Mouse (Mus musculus) urinary bladder, adult 18-20 months (tissue): Measurements from ENCODE around the gene Nyap1.
A peak's percentile ranks its signal among the peaks of the same experiment; 100 is the strongest.

Experiments used
- DNase-seq, 2 experiments: peaks; one replicate each; pipeline ENCODE4 v3.0.0; 2022; ENCODE audit warnings: low spot score in 2 of 2, mixed read lengths in 2 of 2

The Nyap1 gene

DNA sequence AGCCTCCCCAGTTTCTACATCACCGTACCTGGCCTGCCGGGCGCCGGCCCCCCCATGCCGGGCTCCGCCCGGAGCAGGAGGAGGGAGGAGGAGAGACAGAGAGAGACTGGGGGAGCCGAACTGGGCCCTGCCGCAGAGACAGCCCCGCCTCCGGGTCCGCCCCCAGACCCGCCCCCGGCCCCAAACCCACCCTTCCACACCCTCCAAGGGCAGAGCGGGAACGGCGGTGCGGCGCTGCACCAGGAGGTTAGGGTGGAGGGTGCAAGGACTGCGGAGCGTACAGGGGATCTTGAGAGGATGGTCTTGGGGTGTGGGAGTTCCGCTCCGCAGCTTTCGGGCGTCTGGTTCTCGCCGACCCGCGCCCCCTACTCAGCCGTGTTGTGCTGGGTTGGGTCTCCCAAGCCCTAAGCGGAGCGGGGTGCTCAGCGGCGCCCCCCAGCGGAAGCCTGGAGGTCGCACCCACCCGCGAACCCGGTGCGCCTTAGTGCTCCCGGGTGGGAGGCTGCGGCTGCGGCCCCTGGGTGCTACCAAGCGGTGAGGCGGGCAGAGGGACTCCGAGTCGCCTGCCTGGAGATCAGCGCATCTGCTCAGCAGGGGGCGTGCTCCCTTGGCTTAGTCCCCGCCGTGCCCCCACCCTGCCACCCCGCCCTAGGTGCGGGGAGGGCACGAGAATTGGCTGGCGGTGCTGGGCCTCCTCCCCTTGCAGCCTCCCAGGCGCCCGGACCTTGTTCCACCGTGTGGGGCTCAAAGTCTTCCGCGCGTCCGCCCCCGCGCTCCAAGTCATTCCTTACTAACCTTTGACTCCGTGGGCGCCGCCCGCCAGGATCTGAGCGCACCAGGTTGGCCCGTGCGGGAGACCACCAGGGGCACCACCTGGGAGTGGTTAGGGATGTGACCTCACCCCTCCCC is at the start of gene Nyap1:
TSS of gene Nyap1 (minus strand) at position 585 of the 909 bp plus-strand sequence.
- DNase-seq: peak; percentile 62 to 81

DNA sequence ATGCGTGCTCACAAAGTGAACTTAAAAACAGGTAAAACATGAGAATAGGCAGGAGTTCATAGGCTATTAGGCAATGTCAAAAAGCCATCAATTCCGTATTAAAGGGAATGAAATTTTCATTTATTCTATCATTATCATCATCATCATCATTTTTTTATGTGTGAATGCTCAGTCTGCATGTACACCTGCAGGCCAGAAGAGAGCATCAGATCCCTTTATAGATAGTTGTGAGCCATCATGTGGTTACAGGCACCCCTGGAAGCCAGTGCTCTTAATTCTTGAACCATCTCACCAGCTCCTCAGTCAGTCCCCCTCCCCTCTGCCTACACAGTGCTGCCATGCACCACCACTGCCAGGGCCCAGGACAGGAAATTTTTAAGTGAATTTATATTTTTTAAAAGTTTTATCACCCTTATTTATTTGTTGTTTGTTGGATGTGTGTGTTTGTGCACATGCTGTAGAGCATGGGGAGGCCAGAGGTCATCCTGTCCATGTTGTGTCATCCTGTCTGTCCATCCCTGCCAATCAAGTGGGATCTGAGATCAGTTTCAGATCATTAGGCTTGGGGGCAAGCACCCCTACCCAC is 47.6 kb upstream of the Nyap1 start:
- DNase-seq: no peak

DNA sequence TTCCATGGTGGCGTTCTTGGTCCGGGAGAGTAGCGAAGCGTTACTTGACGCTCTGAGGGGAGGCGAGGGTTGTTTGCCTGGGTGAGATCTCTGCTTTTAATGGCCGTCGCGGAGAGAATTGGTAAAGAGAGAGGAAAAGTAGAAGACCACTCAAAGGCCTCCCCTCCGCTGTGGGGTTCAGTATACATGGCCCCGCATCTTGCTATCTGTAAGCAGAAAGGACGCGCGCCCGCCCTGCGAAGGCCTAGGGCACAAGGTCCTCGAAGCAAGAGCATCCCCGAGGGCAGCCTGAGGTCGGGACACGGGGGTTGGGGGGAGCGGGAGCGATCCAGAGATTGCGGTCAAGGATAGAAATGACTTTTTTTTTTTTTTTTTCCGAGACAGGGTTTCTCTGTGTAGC is 46.8 kb upstream of the Nyap1 start:
- no peak for DNase-seq

DNA sequence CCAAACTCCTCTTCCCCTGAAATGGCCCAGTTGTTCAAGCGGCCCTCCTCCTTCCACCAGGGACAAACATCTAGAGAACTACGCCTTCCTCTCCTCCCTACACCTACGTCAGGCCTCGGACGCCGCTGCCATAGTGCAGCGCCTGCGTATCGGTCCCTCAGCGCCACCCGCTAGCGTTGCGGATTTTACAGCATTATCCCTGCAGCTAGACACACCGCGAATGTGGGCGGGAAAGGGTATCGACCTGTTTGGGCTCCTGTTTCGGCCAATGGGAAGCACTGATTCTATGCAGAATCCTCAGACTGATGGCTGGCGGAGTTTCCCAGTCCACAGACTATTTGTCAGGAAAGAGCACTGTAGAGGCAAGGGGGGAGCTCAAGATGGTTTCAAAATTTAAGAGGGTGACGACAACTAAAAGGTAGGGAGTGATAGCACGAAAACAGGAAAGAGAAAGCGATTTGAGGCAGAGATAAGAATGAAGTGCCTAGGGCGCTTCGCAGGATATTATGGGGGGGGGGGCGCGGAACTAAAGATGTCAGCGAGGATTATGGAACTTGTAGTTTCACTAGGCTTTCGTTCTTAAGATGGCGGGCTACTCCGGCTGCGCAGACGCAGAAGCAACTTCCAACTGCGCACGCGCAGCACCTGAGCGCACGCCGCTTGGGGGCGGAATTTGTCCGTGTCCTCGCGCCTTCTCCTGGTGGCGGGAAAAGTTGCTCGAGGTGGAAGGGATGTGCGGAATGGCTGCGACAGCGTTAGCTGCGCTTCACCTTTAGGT is 45.9 kb upstream of the Nyap1 start, which contains the start of the genes Mepce and Zcwpw1:
TSS of gene Mepce (minus strand) at position 505 of the 778 bp plus-strand sequence.
TSS of gene Zcwpw1 (plus strand) at position 648 of the 778 bp plus-strand sequence.
- DNase-seq: peak; percentile 93 to 96

GRCm38 (mm10) chr5:137786109-137786942 is 44.9 kb upstream of the Nyap1 start:
- DNase-seq: peak; percentile 93 to 97

DNA sequence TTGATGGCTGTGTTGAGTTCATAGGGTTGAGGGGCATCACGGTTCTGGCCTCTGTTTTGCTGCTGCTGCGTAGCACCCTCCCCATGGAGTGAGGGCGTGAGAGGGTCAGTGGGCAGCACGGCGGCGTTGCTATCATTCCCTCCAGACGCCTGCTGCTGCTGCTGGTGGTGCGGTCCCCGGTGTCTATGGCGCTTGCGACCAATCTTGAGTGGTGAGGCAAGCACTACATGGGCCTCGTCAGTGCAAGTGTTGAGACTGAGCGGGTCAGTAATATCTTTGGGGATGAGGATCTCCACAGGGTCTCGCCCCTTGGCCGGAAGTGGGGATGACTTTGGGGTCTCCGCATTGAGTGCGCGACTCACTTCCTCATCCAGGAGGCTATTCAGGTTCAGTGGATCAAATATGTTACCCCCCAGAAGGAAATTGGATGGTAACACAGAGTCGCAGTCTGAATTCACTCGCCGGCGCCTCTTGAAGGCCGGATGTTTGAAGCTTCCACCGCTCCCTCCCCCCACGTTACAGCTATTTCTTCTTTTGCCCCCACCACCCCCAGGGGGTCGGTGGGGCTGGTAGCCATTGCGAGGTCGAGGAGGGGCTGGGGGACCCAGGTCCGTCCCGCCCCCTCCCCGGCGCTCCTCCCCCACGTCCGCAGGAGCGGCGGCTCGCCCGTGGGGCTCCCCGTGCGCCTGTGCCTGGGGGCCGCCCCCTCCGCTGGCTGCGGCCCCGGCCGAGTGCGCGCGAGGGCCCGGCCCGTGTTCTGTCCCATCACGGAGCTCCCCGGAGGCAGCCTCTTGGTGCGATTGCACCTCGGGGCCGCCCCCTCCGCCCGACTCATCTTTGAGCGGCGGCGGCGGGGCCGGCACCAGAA is 44.0 kb upstream of the Nyap1 start:
- DNase-seq: no peak

DNA sequence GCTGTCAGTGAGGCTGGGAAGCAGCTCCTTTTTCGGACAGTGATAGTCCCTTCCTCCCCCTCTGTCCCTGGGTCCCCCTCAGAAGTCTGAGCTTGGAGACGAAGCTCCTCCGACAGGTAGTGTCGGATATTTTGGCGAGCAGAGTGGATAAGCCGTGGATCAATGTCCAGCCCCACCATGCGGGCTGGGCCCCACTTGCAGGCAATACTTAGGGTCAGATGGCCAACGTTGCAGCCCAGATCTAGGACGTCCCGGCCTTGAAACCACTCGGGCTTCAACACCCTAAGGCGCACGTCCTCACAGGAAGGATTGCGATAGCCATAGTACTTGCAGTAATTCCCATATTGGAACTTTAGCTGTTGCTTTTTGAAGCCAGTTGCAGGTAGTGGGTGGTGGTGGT is 43.1 kb upstream of the Nyap1 start:
- no peak for DNase-seq

- DNase-seq: no peak
Measured at GRCm38 (mm10) chr5:137783901-137784540, 42.6 kb upstream of the Nyap1 start.

GRCm38 (mm10) chr5:137782776-137783522 is 41.5 kb upstream of the Nyap1 start:
- DNase-seq: no peak

GRCm38 (mm10) chr5:137781661-137782060 is 40.3 kb upstream of the Nyap1 start:
- DNase-seq: no peak

DNA sequence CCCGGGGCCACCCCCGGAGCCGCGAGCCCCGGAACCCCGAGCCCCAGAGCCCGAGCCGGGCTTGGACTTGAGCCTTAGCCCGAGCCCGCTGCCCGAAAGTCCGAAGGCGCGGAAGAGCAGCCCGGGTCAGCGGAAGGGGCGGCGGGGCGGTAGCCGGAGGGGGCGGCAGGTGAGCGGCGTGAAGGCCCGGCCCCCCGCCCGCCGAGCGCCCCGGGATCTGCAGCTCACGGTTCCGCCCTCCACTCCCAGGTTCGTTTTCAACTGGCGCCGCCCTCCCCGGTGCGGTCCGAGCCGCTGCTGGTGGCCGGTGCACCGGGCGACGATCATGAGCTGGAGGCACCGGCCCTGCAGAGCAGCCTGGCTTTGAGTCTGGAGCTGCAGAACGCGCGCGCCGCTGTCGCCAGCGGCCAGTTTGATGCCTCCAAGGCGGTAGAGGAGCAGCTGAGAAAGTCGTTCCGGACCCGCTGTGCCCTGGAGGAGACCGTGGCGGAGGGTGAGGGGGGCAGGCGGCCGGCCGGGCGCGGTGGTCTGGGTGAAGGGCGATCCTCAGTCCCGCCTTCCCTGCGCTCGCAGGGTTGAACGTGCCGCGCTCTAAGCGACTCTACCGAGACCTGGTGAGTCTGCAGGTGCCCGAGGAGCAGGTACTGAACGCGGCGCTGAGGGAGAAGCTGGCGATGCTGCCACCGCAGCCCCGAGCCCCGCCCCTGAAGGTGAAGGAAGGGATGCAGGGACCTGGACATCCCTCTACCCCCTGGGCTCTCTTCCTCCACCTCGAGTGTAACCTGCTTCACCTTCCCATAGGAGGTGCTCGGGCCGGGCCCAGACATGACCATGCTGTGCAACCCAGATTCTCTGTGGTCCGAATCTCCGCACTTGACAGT is 37.9 kb upstream of the Nyap1 start:
- no peak for DNase-seq

DNA sequence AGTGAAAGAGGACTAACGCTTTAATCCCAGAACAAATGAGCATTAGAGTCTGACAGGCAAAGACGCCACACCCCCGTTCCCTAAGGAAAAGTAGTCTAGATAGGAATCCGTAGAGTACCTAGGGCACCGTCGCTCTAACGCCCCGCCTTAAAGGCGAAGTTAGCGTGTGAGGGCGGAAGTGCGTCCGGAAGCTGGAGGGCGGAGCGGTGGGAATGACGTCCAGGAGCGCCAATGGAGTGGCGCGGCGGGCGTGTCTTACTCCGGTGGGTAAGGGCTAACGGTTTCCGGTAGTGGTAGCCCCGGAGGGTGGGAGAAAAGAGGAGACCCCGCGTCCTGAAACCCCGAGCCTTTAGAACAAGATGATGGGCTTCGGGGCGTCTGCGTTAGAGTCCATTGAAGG is 37.2 kb upstream of the Nyap1 start, which contains the start of gene Ppp1r35:
TSS of gene Ppp1r35 (plus strand) at position 215 of the 400 bp plus-strand sequence.
- DNase-seq: peak; percentile 95 to 98

GRCm38 (mm10) chr5:137777267-137777845 is 35.9 kb upstream of the Nyap1 start:
- no peak for DNase-seq

DNA sequence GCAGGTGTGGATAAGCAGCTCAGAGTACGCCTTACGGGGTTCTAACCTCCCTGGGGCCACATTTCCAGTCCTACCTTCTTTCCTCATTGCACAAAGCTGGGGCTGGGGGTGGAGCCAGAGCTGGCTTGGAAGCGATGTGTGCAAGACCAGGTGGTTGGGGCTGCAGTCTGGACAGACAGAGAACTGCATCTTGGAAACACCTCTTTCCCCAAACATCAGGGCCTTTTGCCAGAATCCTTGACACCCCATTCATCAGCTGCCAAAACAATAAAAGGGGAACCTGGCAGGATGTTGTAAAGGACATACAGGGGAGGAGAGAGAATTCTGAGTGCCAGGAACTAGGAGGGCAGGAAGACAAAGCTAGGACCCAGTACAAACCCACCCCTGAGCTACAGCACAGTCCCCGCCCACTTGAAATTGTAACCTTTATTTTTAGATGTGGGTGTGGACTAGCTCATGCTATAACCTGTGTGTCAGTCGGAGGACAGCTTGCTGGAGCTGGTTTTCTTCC is 35.1 kb upstream of the Nyap1 start:
- DNase-seq: no peak

- DNase-seq: no peak
Measured at GRCm38 (mm10) chr5:137775587-137776290, 34.3 kb upstream of the Nyap1 start.

- DNase-seq: no peak
Measured at GRCm38 (mm10) chr5:137772755-137773154, 31.3 kb upstream of the Nyap1 start.

DNA sequence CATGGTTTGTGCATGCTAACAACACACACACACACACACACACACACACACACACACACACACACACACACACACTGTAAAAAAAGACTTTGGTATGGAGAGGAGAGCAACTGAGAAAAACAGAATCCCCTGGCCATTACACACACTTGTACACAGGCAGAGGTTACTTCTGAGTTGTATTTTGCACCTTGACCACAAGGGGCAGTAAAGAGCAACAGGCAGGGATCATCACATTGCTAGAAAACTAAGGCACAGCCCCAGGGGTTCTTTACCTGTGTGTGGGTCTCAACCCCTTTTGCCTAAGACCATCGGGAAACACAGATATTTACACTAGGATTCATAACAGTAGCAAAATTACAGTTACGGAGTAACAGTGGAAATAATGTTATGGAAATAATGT is 29.3 kb upstream of the Nyap1 start:
- DNase-seq: no peak
